Mouse (Mus musculus) midbrain, postnatal 0 days (tissue): ENCODE measurements around the gene Pamr1. TPM values are rescaled to one million over a fixed set of nuclear protein-coding genes. Genes with fewer than 3 reads are reported as not detected.

Experiments used
- ATAC-seq: fragments of 200-750 bp; cut with Nextera tagmentation; 2 replicates; pipeline ENCODE4 v1.8.0; 2017; ENCODE audit warnings: moderate number of reproducible peaks, mild to moderate bottlenecking, moderate TSS enrichment, moderate library complexity; ENCODE audit not compliant: low FRiP score
- DNase-seq: peaks from one replicate; pipeline ENCODE4 v3.0.0-alpha.2; 2015; ENCODE audit warnings: low spot score
- H3K27ac ChIP-seq: fragments of 300-500 bp; sonication (generic); 2 replicates; pipeline ENCODE4 v1.5.1; 2014; ENCODE audit warnings: low read depth, mild to moderate bottlenecking, low read length, mixed read lengths
- H3K27me3 ChIP-seq: fragments of 300-500 bp; sonication (generic); 2 replicates; pipeline ENCODE4 v1.6.1; 2014; ENCODE audit warnings: low read length, control low read depth, mixed read lengths; ENCODE audit not compliant: insufficient read depth
- H3K36me3 ChIP-seq: fragments of 300-500 bp; sonication (generic); 2 replicates; pipeline ENCODE4 v1.6.1; 2014; ENCODE audit warnings: low read length, control low read depth, mixed read lengths; ENCODE audit not compliant: insufficient read depth
- H3K4me1 ChIP-seq: fragments of 300-500 bp; sonication (generic); 2 replicates; pipeline ENCODE4 v1.6.1; 2014; ENCODE audit warnings: mild to moderate bottlenecking, control low read depth, antibody characterized with exemption, low read length, mixed read lengths; ENCODE audit not compliant: insufficient read depth
- H3K4me2 ChIP-seq: fragments of 300-500 bp; sonication (generic); 2 replicates; pipeline ENCODE4 v1.6.1; 2014; ENCODE audit warnings: low read depth, mild to moderate bottlenecking, low read length, mixed read lengths; ENCODE audit not compliant: poor library complexity, severe bottlenecking
- H3K4me3 ChIP-seq: fragments of 300-500 bp; sonication (generic); 2 replicates; pipeline ENCODE4 v1.5.1; 2014; ENCODE audit warnings: low read depth, mild to moderate bottlenecking, low read length, moderate library complexity
- H3K9ac ChIP-seq: fragments of 300-500 bp; sonication (generic); replicated peaks from 2 replicates; pipeline ENCODE4 v1.6.1; 2014; ENCODE audit warnings: mild to moderate bottlenecking, low read length, moderate library complexity, mixed read lengths; ENCODE audit not compliant: poor library complexity, severe bottlenecking
- H3K9me3 ChIP-seq: fragments of 300-500 bp; sonication (generic); 2 replicates; pipeline ENCODE4 v1.6.1; 2016; ENCODE audit warnings: low read length, control low read depth
- CTCF ChIP-seq: IDR thresholded peaks from 2 replicates; pipeline ENCODE4 v1.5.1; 2016; ENCODE audit warnings: antibody characterized with exemption, mild to moderate bottlenecking
- WGBS: fragments of 180-500 bp; shearing (Covaris S2); extraction: QIAGEN DNeasy Blood & Tissue Kit; methylation state at CpG from one replicate; pipeline ENCODE4 v1.1.7; 2014; 5-methylcytosine and 5-hydroxymethylcytosine counted together
- polyA plus RNA-seq: library from polyadenylated mRNA; unstranded; fragments of >200 nt; fragmentation: Nextera tagmentation; extraction: Ambion mirVana; gene quantifications from 2 replicates; pipeline ENCODE4 v1.2.1, GENCODE M21; 2015
- total RNA-seq: library from RNA; depleted of rRNA; stranded (reverse); fragments of >200 nt; gene quantifications from 2 replicates; pipeline ENCODE4 v1.2.3, GENCODE M21; 2014; rRNA removed

Pamr1 gene
- total RNA-seq (4.8 and 9.6 TPM in 2 replicates), polyA plus RNA-seq (10.3 and 11.6 TPM in 2 replicates)

DNA sequence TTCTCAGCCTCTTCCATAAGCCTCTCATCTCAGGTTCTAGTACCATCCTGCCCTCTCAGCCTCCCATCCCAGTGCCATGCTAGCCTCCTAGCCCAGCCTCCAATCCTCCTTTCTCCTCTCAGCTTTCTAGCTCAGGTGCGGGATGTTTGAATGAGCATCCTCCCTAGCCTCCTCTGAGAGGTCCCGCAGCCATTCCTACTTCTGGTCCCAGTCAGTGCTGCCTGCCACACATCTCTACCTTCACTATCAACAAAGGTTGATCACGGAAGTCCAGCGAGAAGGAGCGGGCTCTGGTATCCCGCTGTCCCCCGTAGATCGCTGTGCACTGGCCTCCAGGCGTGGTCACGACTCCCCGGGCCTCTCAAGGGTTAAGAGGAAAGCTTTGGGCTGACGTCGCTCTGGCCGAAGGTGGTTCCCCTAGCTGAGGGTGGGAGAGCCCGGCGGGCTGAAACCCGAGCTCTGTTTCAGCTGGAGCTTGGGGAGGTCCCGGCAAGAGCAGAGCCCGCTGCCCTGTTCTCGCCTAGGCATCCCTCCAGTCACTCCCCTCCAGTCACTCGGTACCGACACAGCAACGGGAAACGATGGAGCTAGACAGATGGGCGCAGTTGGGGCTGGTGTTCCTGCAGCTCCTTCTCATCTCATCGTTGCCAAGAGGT, at the start of gene Pamr1:
Gene Pamr1, plus strand, starts transcription at position 402 of the 656 bp plus-strand sequence.
- Histone ChIP-seq H3K9me3 (no peaks in the 10 kb centered on the region), H3K4me2 (peak within 1 kb of the TSS; percentile 77), H3K4me1 (no peaks in the 10 kb centered on the region; the same call in 1 of the 2 replicates), H3K4me3 (peak within 1 kb of the TSS; percentile 43), H3K27ac (no peak within 1 kb of the TSS), H3K27me3 (no peaks in the 10 kb centered on the region), H3K36me3 (no peaks in the 10 kb centered on the region), H3K9ac (peak within 1 kb of the TSS; percentile 62)
- 0 out of 2 replicates have a peak, but pooled peaks have one; percentile 56 for ATAC-seq
- no peak for TF ChIP-seq CTCF
- DNase-seq: peak; percentile 21
- 2% methylated on average over 26 of the region's 26 CpGs for WGBS

DNA sequence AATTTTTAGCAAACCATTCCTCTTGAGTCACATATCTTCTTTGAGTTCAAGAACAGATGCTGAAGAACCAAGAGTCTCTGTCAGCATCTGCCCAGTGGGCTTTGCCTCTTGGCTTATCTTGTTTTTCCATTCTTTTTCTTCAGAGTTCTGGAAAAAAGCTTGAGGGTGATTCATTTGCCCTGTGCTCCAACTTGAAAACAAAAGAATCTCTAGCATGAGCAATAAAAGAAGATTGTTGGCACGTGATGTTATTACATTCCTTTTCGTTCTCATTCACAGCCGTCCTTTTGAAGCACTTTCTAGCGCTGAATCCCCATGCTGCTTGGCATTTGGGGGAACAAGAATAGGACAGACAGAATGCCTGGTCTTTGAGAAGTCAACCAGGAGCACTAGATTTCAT, 42.2 kb upstream of the Pamr1 start:
- no peak for ATAC-seq
- WGBS: 62% methylated on average over 4 of the region's 4 CpGs
- H3K4me3 ChIP-seq: no peak overlapping the region
- no peaks in the 10 kb centered on the region for H3K36me3 ChIP-seq
- DNase-seq: no peak
- no peaks in the 10 kb centered on the region for H3K9me3 ChIP-seq
- no peak for TF ChIP-seq CTCF
- H3K4me1 ChIP-seq: no peaks in the 10 kb centered on the region
- no peak overlapping the region for H3K4me2 ChIP-seq
- H3K27ac ChIP-seq: no peak overlapping the region
- no peak overlapping the region for H3K9ac ChIP-seq
- no peaks in the 10 kb centered on the region for H3K27me3 ChIP-seq

DNA sequence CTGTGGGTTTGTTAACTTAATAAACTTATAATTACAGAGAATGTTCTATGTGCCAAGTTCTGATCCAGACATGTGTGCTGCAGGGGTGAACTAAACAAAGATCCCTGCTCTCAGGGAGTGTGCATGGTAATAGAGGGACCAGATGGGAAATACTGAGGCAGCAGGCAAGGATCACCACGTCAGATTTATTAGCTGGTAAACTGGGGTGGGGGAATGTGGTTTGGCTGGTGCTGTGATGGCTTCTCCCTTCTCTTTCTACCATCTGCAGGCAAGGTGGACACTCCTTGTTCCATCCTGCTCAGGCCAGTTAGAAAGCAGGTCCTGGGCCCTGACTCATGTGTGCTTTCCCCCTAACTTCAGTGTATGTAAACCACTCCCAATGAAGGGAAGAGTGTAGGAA, 41.7 kb upstream of the Pamr1 start:
- Histone ChIP-seq H3K9ac (no peak overlapping the region), H3K4me3 (no peak overlapping the region), H3K27ac (no peak overlapping the region), H3K36me3 (no peaks in the 10 kb centered on the region), H3K27me3 (no peaks in the 10 kb centered on the region), H3K4me1 (no peaks in the 10 kb centered on the region), H3K9me3 (no peaks in the 10 kb centered on the region), H3K4me2 (no peak overlapping the region)
- DNase-seq: no peak
- ATAC-seq: no peak
- no peak for TF ChIP-seq CTCF
- 54% methylated on average over 1 of the region's 1 CpGs for WGBS

DNA sequence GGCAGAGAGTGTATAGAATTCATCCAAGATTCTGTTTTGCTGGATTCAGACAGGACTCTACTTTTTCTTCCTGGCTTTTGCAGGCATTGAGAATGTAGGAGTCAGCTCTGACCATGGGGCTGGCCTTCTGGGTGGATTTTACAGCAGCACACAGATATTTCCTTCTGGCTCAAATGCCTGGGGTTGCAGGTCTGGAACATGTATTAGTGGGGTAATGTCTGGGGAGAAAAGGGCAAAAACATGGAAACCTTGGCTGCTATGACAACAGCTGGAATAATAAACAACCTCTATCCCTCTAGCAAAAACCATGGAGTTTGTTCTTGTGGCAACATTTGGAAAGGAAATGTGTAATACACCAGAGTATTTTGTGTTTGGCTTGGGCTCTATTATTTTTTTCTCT, 29.9 kb upstream of the Pamr1 start:
- H3K27me3 ChIP-seq: no peaks in the 10 kb centered on the region
- H3K4me2 ChIP-seq: no peak overlapping the region
- H3K4me1 ChIP-seq: no peaks in the 10 kb centered on the region
- H3K9me3 ChIP-seq: no peaks in the 10 kb centered on the region
- H3K36me3 ChIP-seq: no peaks in the 10 kb centered on the region
- no peak overlapping the region for H3K9ac ChIP-seq
- H3K4me3 ChIP-seq: no peak overlapping the region
- no peak overlapping the region for H3K27ac ChIP-seq
- no peak for TF ChIP-seq CTCF
- ATAC-seq (no peak), DNase-seq (no peak)

DNA sequence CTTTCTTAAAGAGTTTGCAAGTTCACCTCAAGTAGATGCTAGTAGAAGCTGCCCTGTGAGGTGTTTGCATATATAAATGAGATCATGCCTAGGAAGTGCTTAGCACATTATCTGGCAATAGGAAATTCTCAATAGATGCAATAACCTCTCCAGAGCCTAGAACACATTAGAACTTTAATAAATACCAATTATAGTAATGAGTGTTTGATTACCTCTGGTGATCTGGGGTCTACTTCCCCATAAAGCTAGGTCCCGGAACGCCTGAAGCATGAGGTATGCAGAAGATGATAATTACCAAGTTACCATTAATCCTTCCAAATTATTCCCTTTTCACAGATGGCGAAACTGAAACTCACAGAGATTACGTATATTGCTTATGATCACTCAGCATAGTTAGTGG, 22.2 kb upstream of the Pamr1 start:
- H3K9ac ChIP-seq: no peak overlapping the region
- WGBS: 80% methylated on average over 4 of the region's 4 CpGs
- TF ChIP-seq CTCF: no peak
- DNase-seq (peak; percentile 22), ATAC-seq (no peak)
- no peaks in the 10 kb centered on the region for H3K4me1 ChIP-seq
- no peak overlapping the region for H3K27ac ChIP-seq
- H3K27me3 ChIP-seq: no peaks in the 10 kb centered on the region
- no peak overlapping the region for H3K4me2 ChIP-seq
- H3K36me3 ChIP-seq: no peaks in the 10 kb centered on the region
- H3K9me3 ChIP-seq: no peaks in the 10 kb centered on the region
- no peak overlapping the region for H3K4me3 ChIP-seq

DNA sequence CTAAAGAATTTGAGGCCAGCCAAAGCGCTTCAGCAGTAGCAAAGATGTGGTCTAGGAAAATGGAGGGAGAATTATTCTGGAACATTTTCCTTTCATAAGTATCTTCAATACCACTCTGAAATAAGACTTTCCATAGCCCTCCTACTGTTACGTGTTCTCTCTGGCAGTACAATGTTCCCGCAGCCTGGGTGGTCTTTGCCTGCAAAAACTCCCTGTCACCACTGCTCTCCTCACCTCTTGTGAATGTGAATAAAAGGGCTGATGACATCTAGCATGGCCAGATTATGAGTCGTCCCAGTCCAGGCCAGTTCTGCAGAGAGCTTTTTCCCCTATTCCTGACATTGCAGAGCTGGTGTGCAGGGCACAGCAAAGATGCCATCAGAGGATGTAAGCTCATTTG, 16.4 kb upstream of the Pamr1 start:
- Histone ChIP-seq H3K4me1 (no peaks in the 10 kb centered on the region), H3K9ac (no peak overlapping the region), H3K27me3 (no peaks in the 10 kb centered on the region), H3K27ac (no peak overlapping the region), H3K4me3 (no peak overlapping the region), H3K36me3 (no peaks in the 10 kb centered on the region), H3K9me3 (no peaks in the 10 kb centered on the region), H3K4me2 (no peak overlapping the region)
- WGBS: 64% methylated on average over 4 of the region's 4 CpGs
- ATAC-seq: no peak
- no peak for TF ChIP-seq CTCF
- no peak for DNase-seq
